Mouse (Mus musculus) MEL (cell line): Measurements from ENCODE around the gene Arap1.

ENCODE experiments used
- CTCF ChIP-seq, 3 experiments: IDR thresholded peaks in 2 of 3; conservative IDR thresholded peaks in 1 of 3; 2 replicates each; pipeline ENCODE4 v1.5.1; 2011 to 2012; ENCODE audit warnings: low read length in 3 of 3, low read depth in 2 of 3, mild to moderate bottlenecking in 2 of 3, improper control_type of control experiment in 1 of 3, inconsistent platforms in 1 of 3, mixed read lengths in 1 of 3, moderate library complexity in 1 of 3; ENCODE audit not compliant: control insufficient read depth in 1 of 3, insufficient read depth in 1 of 3, poor library complexity in 1 of 3, severe bottlenecking in 1 of 3
- E2F4 ChIP-seq: IDR thresholded peaks from 2 replicates; pipeline ENCODE4 v1.6.1; 2011; ENCODE audit warnings: low read depth, low read length, improper control_type of control experiment, borderline replicate concordance
- EP300 ChIP-seq, 2 experiments: IDR thresholded peaks; 2 replicates each; pipeline ENCODE4 v1.6.1; 2011; ENCODE audit warnings: improper control_type of control experiment in 2 of 2, low read length in 2 of 2, low read depth in 1 of 2, mild to moderate bottlenecking in 1 of 2
- MAFK ChIP-seq: IDR thresholded peaks from 2 replicates; pipeline ENCODE4 v1.6.1; 2011; ENCODE audit warnings: low read depth, mild to moderate bottlenecking, low read length, improper control_type of control experiment, borderline replicate concordance
- MAX ChIP-seq: IDR thresholded peaks from 2 replicates; pipeline ENCODE4 v1.6.1; 2011; ENCODE audit warnings: low read length, improper control_type of control experiment
- MAZ ChIP-seq: IDR thresholded peaks from 2 replicates; pipeline ENCODE4 v1.6.1; 2012; ENCODE audit warnings: low read depth, mild to moderate bottlenecking, inconsistent platforms, low read length, improper control_type of control experiment
- POLR2A ChIP-seq, 2 experiments: IDR thresholded peaks; 2 replicates each; pipeline ENCODE4 v1.6.1; 2011 to 2012; ENCODE audit warnings: low read length in 2 of 2, mild to moderate bottlenecking in 2 of 2, control low read depth in 1 of 2, improper control_type of control experiment in 1 of 2, low read depth in 1 of 2, moderate library complexity in 1 of 2; ENCODE audit not compliant: control insufficient read depth in 1 of 2, insufficient read depth in 1 of 2, poor library complexity in 1 of 2
- POLR2AphosphoS5 ChIP-seq: IDR thresholded peaks from 2 replicates; pipeline ENCODE4 v1.6.1; 2012; ENCODE audit warnings: low read depth, borderline replicate concordance, mild to moderate bottlenecking, inconsistent platforms, low read length, moderate library complexity, mixed read lengths
- RAD21 ChIP-seq: IDR thresholded peaks from 2 replicates; pipeline ENCODE4 v1.6.1; 2011; ENCODE audit warnings: mild to moderate bottlenecking, low read depth, low read length, improper control_type of control experiment
- TBP ChIP-seq: IDR thresholded peaks from 2 replicates; pipeline ENCODE4 v1.8.0; 2011; ENCODE audit warnings: low read depth, low read length, improper control_type of control experiment

DNA sequence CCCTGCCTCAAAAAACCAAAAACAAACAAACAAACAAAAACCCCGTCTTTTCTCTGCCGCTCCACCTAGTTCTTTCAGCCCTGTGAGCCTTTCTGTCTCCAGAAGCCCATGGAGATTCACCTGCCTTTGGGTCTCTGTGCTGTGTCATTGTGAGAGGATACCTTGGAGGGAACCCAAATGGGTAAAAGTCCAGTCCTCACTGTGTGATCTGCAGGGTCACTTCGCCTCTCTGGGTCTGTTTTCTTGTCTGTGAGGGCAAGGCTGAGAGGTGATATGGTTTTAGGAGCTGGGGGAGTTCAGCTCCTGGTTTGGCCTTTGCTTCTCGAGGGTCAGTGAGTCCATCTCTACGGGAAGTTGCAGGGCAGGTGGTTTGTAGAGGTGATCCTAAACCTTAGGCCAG is 21.9 kb upstream of the Arap1 start:
- TF ChIP-seq MAZ (no peak), RAD21 (no peak), TBP (no peak), MAX (no peak), E2F4 (no peak), MAFK (no peak), EP300 (IDR thresholded peaks at IDR 0.05; ENCODE audit: low read depth in 1 of 2, low read length in 2 of 2) (no peak), CTCF (IDR thresholded peaks at IDR 0.05 in 2 of 3, conservative IDR thresholded peaks at IDR 0.05 in 1 of 3; ENCODE audit: control insufficient read depth in 1 of 3, insufficient read depth in 1 of 3, low read depth in 2 of 3, low read length in 3 of 3, poor library complexity in 1 of 3, severe bottlenecking in 1 of 3) (no peak), POLR2AphosphoS5 (no peak), POLR2A (IDR thresholded peaks at IDR 0.05; ENCODE audit: control insufficient read depth in 1 of 2, insufficient read depth in 1 of 2, low read depth in 1 of 2, low read length in 2 of 2, poor library complexity in 1 of 2) (no peak)
